Mouse (Mus musculus): ENCODE measurements around the gene Slc25a23. TPM values are rescaled to one million over a fixed set of nuclear protein-coding genes. Genes with fewer than 3 reads are reported as not detected.

The Slc25a23 gene
- 14.2 and 16.5 TPM in 2 replicates for polyA plus RNA-seq (2014; fragmentation: Nextera tagmentation; extraction: Ambion mirVana)

- H3K9me3 ChIP-seq (ENCODE audit: control insufficient read depth, low read length), result no peaks in the 10 kb centered on the region
- H3K27ac ChIP-seq (ENCODE audit: low read depth, low read length), result peak within 1 kb of the TSS; percentile 72
- peak within 1 kb of the TSS; percentile 73 for H3K4me2 ChIP-seq
- ATAC-seq (ENCODE audit: low FRiP score), result peak; percentile 79
- H3K4me1 ChIP-seq (ENCODE audit: control insufficient read depth, insufficient read depth, low read length), result peaks cover 15% of the 10 kb centered on the region
- peaks cover 27% of the 10 kb centered on the region for H3K27me3 ChIP-seq (ENCODE audit: control insufficient read depth, insufficient read depth, low read length)
- peak within 1 kb of the TSS; percentile 79 for H3K4me3 ChIP-seq (ENCODE audit: low read depth, low read length)
- H3K9ac ChIP-seq (ENCODE audit: low read length), result peak within 1 kb of the TSS; percentile 82
- DNase-seq (ENCODE audit: low spot score, missing footprints), result peak; percentile 96
- 0 out of 2 replicates have a peak, but pooled peaks cover 4% of the 10 kb centered on the region for H3K36me3 ChIP-seq (ENCODE audit: control insufficient read depth, insufficient read depth, low read length)
- 1% methylated on average over 25 of the region's 45 CpGs for WGBS
Observed at GRCm38 (mm10) chr17:57059486-57059977, at the start of gene Slc25a23. Gene Slc25a23 (minus strand): TSS chr17:57059863.

- Histone ChIP-seq H3K27me3 (ENCODE audit: control insufficient read depth, insufficient read depth, low read length) (no peaks in the 10 kb centered on the region), H3K4me1 (ENCODE audit: control insufficient read depth, insufficient read depth, low read length) (peaks cover 9% of the 10 kb centered on the region), H3K27ac (ENCODE audit: low read depth, low read length) (no peak overlapping the region), H3K9me3 (ENCODE audit: control insufficient read depth, low read length) (no peaks in the 10 kb centered on the region), H3K4me3 (ENCODE audit: low read depth, low read length) (no peak overlapping the region), H3K4me2 (no peak overlapping the region), H3K9ac (ENCODE audit: low read length) (no peak overlapping the region), H3K36me3 (ENCODE audit: control insufficient read depth, insufficient read depth, low read length) (no peaks in the 10 kb centered on the region)
- DNase-seq (ENCODE audit: low spot score, missing footprints) (peak; percentile 75), ATAC-seq (ENCODE audit: low FRiP score) (no peak)
- WGBS, result 60% methylated on average over 5 of the region's 5 CpGs
Observed at GRCm38 (mm10) chr17:57108666-57109171, 49.1 kb upstream of the Slc25a23 start.

DNA sequence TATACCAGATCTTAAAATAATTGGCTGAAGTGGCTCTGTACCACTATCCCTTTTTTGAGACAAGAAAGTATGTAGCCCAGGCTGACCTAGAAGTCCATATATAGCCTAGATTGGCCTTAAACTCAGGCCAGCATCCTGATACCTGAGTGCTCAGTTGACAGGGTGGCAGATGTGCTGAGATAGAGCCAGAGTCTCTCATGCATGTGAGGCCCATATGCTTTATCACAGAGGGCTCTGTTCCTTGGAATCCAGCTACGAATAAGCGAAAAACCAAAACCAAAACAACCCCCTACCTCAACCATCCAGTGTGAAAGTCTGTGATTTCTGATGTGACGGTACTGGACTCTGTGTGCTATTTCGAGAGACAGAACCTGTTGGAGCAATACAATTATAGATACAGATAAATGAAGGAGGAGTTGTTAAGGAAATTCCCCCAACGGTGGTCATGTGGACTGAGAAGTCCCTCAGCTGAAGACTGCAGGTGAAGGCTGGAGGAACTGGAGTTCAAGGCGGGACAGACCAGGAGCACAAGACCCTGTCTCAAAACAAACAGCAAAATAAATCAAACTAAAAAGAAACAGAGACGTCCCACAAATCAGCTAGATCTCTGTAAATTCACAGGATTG is 48.5 kb upstream of the Slc25a23 start:
- Histone ChIP-seq H3K9me3 (ENCODE audit: control insufficient read depth, low read length) (no peaks in the 10 kb centered on the region), H3K9ac (ENCODE audit: low read length) (no peak overlapping the region), H3K27ac (ENCODE audit: low read depth, low read length) (no peak overlapping the region), H3K4me1 (ENCODE audit: control insufficient read depth, insufficient read depth, low read length) (peaks cover 9% of the 10 kb centered on the region), H3K4me2 (no peak overlapping the region), H3K36me3 (ENCODE audit: control insufficient read depth, insufficient read depth, low read length) (no peaks in the 10 kb centered on the region), H3K27me3 (ENCODE audit: control insufficient read depth, insufficient read depth, low read length) (no peaks in the 10 kb centered on the region), H3K4me3 (ENCODE audit: low read depth, low read length) (no peak overlapping the region)
- ATAC-seq (ENCODE audit: low FRiP score), result no peak
- DNase-seq (ENCODE audit: low spot score, missing footprints), result peak; percentile 28
- WGBS, result 91% methylated on average over 7 of the region's 7 CpGs

DNA sequence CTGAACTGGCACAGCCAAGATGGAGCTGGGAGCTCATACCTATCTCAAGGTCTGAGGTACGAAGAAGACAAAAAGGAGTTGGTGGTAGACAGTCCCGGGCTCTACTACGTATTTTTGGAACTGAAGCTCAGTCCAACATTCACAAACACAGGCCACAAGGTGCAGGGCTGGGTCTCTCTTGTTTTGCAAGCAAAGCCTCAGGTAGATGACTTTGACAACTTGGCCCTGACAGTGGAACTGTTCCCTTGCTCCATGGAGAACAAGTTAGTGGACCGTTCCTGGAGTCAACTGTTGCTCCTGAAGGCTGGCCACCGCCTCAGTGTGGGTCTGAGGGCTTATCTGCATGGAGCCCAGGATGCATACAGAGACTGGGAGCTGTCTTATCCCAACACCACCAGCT is 47.4 kb upstream of the Slc25a23 start:
- Histone ChIP-seq H3K4me1 (ENCODE audit: control insufficient read depth, insufficient read depth, low read length) (peaks cover 9% of the 10 kb centered on the region), H3K9ac (ENCODE audit: low read length) (no peak overlapping the region), H3K4me2 (no peak overlapping the region), H3K36me3 (ENCODE audit: control insufficient read depth, insufficient read depth, low read length) (no peaks in the 10 kb centered on the region), H3K9me3 (ENCODE audit: control insufficient read depth, low read length) (no peaks in the 10 kb centered on the region), H3K4me3 (ENCODE audit: low read depth, low read length) (no peak overlapping the region), H3K27me3 (ENCODE audit: control insufficient read depth, insufficient read depth, low read length) (no peaks in the 10 kb centered on the region), H3K27ac (ENCODE audit: low read depth, low read length) (no peak overlapping the region)
- WGBS, result 87% methylated on average over 5 of the region's 5 CpGs
- DNase-seq (ENCODE audit: low spot score, missing footprints) (peak; percentile 61), ATAC-seq (ENCODE audit: low FRiP score) (no peak)

GRCm38 (mm10) chr17:57106035-57106368 is 46.3 kb upstream of the Slc25a23 start:
- DNase-seq (ENCODE audit: low spot score, missing footprints), result peak; percentile 89
- ATAC-seq (ENCODE audit: low FRiP score), result no peak
- no peaks in the 10 kb centered on the region for H3K27me3 ChIP-seq (ENCODE audit: control insufficient read depth, insufficient read depth, low read length)
- no peaks in the 10 kb centered on the region for H3K9me3 ChIP-seq (ENCODE audit: control insufficient read depth, low read length)
- H3K36me3 ChIP-seq (ENCODE audit: control insufficient read depth, insufficient read depth, low read length), result no peaks in the 10 kb centered on the region
- H3K4me3 ChIP-seq (ENCODE audit: low read depth, low read length), result peak overlapping the region; percentile 65
- H3K4me1 ChIP-seq (ENCODE audit: control insufficient read depth, insufficient read depth, low read length), result peaks cover 9% of the 10 kb centered on the region
- H3K4me2 ChIP-seq, result peak overlapping the region; percentile 84
- H3K9ac ChIP-seq (ENCODE audit: low read length), result peak overlapping the region; percentile 82
- WGBS, result 7% methylated on average over 9 of the region's 9 CpGs
- H3K27ac ChIP-seq (ENCODE audit: low read depth, low read length), result no peak overlapping the region

DNA sequence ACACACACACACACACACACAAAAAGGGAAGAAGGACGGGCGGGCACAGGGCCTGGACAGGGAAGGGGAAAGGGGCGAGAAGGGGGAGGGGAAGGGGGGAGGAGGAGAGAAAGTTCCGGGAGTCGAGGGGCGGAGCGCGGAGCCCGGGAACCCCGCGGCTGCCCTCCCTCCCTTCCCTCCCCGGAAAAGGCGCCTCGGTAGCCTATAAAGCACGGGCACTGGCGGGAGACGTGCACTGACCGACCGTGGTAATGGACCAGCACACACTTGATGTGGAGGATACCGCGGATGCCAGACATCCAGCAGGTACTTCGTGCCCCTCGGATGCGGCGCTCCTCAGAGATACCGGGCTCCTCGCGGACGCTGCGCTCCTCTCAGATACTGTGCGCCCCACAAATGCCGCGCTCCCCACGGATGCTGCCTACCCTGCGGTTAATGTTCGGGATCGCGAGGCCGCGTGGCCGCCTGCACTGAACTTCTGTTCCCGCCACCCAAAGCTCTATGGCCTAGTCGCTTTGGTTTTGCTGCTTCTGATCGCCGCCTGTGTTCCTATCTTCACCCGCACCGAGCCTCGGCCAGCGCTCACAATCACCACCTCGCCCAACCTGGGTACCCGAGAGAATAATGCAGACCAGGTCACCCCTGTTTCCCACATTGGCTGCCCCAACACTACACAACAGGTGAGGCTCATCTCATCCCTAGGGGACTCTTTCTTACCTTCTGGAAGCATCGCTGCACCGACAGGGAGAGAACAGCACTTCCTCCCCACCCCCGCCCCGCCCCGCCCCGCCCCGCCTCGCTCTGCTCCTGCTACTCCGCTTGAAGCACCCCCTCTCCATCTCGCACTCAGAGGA is 45.7 kb upstream of the Slc25a23 start, which contains the start of gene Tnfsf9:
Gene Tnfsf9 (plus strand): TSS at position 145 of the 854 bp plus-strand sequence.
- H3K9ac ChIP-seq (ENCODE audit: low read length), result peak within 1 kb of the TSS; percentile 82
- H3K4me3 ChIP-seq (ENCODE audit: low read depth, low read length), result peak within 1 kb of the TSS; percentile 65
- no peaks in the 10 kb centered on the region for H3K36me3 ChIP-seq (ENCODE audit: control insufficient read depth, insufficient read depth, low read length)
- H3K27ac ChIP-seq (ENCODE audit: low read depth, low read length), result no peak within 1 kb of the TSS
- peak; percentile 90 for ATAC-seq (ENCODE audit: low FRiP score)
- peak; percentile 97 for DNase-seq (ENCODE audit: low spot score, missing footprints)
- under 1% methylated on average over 53 of the region's 61 CpGs for WGBS
- no peaks in the 10 kb centered on the region for H3K9me3 ChIP-seq (ENCODE audit: control insufficient read depth, low read length)
- peaks cover 9% of the 10 kb centered on the region for H3K4me1 ChIP-seq (ENCODE audit: control insufficient read depth, insufficient read depth, low read length)
- H3K4me2 ChIP-seq, result peak within 1 kb of the TSS; percentile 84
- H3K27me3 ChIP-seq (ENCODE audit: control insufficient read depth, insufficient read depth, low read length), result no peaks in the 10 kb centered on the region

DNA sequence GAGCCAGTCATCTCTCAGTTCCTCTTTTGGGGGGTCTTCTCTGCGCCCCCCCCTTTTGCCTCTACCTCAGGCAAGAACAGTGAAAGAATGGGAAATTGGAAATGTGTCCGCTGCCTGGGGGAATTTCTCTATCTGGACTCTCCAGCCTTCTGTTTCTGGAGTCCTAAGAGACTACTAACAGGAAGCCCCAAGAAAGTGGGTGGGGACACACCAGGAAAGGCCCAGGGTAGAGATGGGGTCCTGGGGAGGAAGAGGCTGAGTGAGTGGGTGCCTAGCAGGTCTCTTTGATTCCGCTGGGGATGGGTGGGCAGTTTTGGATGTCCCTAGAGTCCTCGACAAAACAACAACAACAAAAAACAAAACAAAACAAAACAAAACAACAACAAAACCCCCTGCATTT is 44.8 kb upstream of the Slc25a23 start:
- ATAC-seq (ENCODE audit: low FRiP score) (peak; percentile 19; the same call in 1 of the 2 replicates), DNase-seq (ENCODE audit: low spot score, missing footprints) (no peak)
- Histone ChIP-seq H3K4me2 (peak overlapping the region; percentile 84), H3K27me3 (ENCODE audit: control insufficient read depth, insufficient read depth, low read length) (no peaks in the 10 kb centered on the region), H3K27ac (ENCODE audit: low read depth, low read length) (no peak overlapping the region), H3K9me3 (ENCODE audit: control insufficient read depth, low read length) (no peaks in the 10 kb centered on the region), H3K9ac (ENCODE audit: low read length) (peak overlapping the region; percentile 82), H3K36me3 (ENCODE audit: control insufficient read depth, insufficient read depth, low read length) (no peaks in the 10 kb centered on the region), H3K4me3 (ENCODE audit: low read depth, low read length) (peak overlapping the region; percentile 65), H3K4me1 (ENCODE audit: control insufficient read depth, insufficient read depth, low read length) (peaks cover 9% of the 10 kb centered on the region)
- WGBS, result 40% methylated on average over 4 of the region's 4 CpGs

GRCm38 (mm10) chr17:57102276-57102675 is 42.6 kb upstream of the Slc25a23 start:
- H3K4me2 ChIP-seq, result no peak overlapping the region
- DNase-seq (ENCODE audit: low spot score, missing footprints), result peak; percentile 35
- H3K9me3 ChIP-seq (ENCODE audit: control insufficient read depth, low read length), result no peaks in the 10 kb centered on the region
- no peaks in the 10 kb centered on the region for H3K27me3 ChIP-seq (ENCODE audit: control insufficient read depth, insufficient read depth, low read length)
- no peak overlapping the region for H3K4me3 ChIP-seq (ENCODE audit: low read depth, low read length)
- WGBS, result 95% methylated on average over 2 of the region's 2 CpGs
- no peak overlapping the region for H3K27ac ChIP-seq (ENCODE audit: low read depth, low read length)
- H3K9ac ChIP-seq (ENCODE audit: low read length), result no peak overlapping the region
- ATAC-seq (ENCODE audit: low FRiP score), result no peak
- peaks cover 9% of the 10 kb centered on the region for H3K4me1 ChIP-seq (ENCODE audit: control insufficient read depth, insufficient read depth, low read length)
- H3K36me3 ChIP-seq (ENCODE audit: control insufficient read depth, insufficient read depth, low read length), result no peaks in the 10 kb centered on the region

Data from midbrain, embryonic 11.5 days (tissue).